Mouse (Mus musculus): ENCODE results near the gene Gm45902. TPM values are rescaled to one million over a fixed set of nuclear protein-coding genes. Genes with fewer than 3 reads are reported as not detected.

The Gm45902 gene
- 1 to 10 TPM; 3.1 to 4.0 TPM for total RNA-seq (2021)
- long read RNA-seq, experiment 1, full-length matches to known transcripts, result 1 of 2 reads
- long read RNA-seq, experiment 1, partial matches to known transcripts, result 0 of 2 reads
- long read RNA-seq, experiment 1, other reads (novel, unspliced or antisense), result 1 of 2 reads
- long read RNA-seq, experiment 2, full-length matches to known transcripts, result 2 of 5 reads
- long read RNA-seq, experiment 2, partial matches to known transcripts, result 0 of 5 reads
- long read RNA-seq, experiment 2, other reads (novel, unspliced or antisense), result 3 of 5 reads

DNA sequence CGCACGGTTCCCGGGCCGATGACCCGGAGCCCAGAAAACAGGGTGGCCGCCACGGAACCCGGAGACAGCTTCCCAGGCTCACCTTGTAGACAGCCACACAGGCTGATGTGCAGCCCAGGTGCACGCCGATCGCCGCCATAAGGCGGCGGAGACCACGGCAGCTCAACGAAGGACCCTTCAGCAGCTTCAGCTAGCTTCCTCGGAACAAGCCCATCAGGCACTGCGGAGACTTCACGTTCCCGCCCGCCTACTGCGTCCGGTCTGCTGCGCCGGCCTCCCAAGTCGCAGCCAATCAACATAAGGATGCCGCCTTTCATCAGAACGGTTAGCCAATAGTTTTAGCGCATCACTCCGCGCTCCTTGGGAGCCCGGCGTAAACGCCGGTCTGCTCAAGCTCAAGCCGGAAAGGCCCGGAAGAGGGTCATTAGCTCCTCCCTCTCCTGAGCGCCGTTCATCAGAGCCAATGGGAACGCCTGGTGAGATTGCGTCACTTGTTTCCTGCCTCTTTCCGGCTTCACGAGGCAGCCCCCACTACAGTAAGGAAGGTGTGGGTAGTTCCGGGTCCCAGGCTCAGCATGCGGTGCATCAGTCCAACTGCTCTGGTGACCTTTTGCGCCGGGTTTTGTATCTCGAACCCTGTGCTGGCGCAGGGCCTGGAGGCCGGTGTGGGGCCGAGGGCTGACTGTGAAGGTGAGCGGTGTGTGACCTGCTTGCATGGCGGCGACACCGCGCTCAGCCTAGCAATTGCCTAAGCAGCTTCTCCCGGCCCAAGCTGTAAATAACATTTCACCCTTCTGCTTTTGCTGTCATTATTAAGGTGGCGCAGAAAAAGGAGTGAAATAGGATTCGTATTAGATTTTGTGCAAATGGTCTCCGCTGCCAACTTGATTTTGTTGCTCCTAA lies at the start of gene Gm45902, which contains the start of the genes Hspa14 and Cdnf:
Gm45902 (minus strand) TSS at position 239 of the 903 bp plus-strand sequence.
Hspa14 (minus strand) TSS at position 263 of the 903 bp plus-strand sequence.
Cdnf (plus strand) TSS at position 479 of the 903 bp plus-strand sequence.
- peak; percentile 69 to 88 for DNase-seq (ENCODE audit: low spot score in 2 of 2)

DNA sequence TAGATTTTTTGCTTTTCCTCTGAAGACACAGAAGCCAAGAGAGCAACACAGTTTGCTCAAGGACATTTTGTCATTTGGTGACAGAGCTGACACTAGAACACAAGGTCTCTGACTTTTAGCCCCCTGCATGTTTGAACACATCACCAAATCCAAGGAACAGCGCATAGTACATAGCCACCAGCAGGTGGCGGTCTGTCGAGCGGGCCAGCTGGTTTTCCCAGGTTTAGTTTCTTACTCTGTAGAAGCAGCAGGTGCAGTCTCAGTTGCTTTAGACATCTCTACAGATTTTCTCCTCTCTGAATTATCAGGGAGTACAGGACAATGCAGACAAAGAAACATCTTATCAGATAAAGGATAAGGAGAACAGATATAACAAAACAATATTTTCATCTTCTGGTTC lies 34.0 kb upstream of the Gm45902 start:
- DNase-seq (ENCODE audit: low spot score in 2 of 2), result peak in 1 of 2 experiments; percentile 25

DNA sequence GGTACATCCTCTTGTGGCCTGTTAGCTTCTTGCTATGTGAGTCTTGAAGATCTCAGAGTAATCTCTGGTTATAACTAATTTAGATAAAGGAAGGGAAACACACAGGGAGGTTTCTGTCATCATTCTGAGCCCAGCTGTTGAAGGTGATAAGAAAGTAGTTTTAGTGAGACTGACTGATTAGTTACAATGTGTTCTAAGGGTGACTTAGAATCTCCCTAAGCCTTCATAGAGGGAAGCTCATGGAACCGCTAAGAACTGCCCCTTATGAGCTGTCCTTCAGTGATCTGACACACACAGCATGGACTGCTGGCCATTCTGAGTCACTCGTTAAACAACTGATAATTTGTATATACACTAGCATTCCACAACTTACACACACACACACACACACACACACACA lies 33.5 kb upstream of the Gm45902 start:
- no peak for DNase-seq (ENCODE audit: low spot score in 2 of 2)

DNA sequence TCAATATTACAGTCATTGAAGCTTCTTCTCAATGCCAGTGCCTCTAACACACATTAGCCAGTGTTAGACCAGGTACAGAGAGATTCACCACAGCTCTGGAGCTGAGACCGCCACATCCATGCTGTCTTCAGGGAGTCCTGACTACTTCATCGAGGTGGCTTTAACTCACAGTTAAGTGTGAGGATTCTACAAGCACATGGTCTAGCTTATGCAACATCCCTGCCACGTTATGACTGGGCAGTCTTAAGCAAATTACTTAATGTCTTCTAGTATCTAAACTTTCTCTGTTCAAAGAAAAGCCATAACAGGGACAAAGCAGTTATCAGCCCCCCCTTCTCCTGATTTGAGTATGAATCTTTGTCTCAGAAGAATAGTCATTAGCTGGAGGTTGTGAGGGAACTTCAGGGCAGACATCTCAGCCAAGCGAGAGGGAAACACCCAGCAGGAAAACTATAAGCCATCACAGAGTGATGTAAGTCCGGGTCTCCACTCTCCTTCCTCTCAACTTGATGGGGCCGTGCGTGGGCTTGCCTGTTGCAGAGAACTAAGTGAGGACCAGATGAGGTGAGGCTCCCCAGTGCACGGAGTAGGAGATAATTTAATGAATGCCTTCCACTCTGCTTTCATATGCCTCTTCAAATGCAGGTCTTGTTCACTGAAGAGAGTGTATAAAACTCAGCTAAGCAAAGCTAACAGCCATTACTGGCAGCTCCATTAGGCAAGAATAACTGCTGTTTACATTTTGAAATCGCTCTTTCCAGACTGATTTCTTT lies 28.9 kb upstream of the Gm45902 start:
- no peak for DNase-seq (ENCODE audit: low spot score in 2 of 2)

DNA sequence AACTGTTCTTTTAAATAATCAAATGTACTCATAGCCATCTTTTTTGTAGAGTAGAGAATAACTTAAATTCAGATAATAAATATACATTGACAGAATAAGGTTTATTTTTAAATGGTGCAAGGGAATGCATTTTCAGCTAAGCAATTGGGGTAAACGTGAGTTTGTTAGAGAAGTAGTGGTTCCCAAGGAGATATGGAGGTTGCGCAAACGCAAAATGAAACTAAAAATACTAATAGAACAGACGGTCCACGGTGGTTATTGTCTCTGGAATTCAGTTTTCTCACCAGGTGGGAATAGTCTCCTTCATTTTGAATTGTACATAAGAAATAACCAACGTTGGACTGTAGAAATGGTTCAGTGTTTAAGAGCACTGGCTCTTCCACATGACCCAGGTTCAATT lies 13.7 kb upstream of the Gm45902 start:
- DNase-seq (ENCODE audit: low spot score in 2 of 2), result no peak

DNA sequence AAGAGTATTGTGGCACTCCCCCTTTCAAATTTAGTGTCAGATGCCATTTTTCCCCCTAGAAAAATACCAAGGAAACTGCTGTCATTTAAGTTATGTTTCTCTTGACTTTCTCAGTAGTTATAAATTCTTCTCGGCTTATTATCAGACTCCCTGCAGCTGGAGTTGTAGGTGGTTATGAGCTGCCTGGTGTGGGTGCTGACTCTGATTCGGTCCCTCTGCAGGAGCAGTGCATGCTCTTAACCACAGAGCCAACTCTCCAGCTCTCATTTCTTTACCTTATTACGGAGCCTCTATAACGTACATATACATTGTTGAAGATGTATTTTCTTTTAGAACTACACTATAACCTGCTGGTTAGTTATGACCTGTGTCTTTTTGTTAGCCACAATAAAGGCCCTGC lies 10.0 kb upstream of the Gm45902 start:
- no peak for DNase-seq (ENCODE audit: low spot score in 2 of 2)

DNA sequence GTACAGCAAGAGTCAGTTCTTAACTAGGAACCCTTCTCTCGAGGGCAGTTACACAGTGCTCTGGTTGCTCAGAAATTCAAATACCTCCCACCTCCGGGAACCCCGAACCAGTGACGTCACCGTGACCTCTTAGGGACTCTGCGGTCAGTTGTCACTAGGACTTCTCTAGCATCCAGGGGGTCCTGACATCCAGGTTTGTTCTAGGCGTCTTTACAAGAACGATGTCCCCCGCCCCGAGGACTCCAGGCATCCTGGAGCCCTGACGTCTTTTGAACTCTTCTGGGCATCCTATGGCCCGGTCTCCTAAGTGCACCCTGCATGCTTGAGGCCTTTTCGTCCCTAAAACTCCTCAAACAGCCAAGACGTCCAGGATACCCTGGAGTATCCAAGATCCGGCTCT lies 514 bp downstream of the Gm45902 start:
- DNase-seq (ENCODE audit: low spot score in 2 of 2), result no peak

DNA sequence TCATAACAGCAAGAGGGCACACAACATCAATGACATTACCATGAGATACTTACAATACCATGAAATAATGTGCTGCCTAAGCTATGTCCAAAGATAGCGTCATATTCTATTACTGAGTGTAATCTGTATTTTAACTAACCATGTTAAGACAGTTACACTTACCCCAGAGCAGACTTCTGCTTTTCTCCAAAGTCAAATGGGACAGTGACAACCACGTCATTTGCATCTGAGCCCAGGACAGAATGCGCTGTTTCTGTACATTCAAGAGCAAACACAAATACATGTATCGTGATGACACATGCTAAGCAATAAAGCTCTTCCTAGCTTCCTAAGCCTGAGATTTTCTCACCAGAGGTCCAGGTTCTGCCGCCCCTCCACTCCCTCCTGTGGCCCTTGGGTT lies 11.7 kb downstream of the Gm45902 start:
- DNase-seq (ENCODE audit: low spot score in 2 of 2), result no peak

DNA sequence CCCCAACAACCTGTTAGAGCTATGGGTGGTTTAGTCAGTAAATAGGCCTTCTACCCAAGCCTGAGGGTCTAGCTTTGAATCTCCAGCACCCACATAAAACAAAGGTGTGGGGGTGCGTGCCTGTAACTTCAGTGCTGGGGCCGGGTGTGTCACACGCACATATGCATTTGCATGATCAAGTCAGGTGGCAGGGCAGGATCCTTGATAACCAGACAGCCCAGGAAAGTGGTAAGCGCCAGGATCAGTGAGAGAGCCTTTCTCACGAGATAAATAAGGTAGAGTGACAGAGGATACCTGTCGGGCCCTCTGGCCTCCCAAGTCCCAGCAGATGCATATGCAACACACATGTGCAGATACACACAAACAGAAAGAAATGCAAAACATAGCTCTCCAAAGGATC lies 13.0 kb downstream of the Gm45902 start:
- no peak for DNase-seq (ENCODE audit: low spot score in 2 of 2)

DNA sequence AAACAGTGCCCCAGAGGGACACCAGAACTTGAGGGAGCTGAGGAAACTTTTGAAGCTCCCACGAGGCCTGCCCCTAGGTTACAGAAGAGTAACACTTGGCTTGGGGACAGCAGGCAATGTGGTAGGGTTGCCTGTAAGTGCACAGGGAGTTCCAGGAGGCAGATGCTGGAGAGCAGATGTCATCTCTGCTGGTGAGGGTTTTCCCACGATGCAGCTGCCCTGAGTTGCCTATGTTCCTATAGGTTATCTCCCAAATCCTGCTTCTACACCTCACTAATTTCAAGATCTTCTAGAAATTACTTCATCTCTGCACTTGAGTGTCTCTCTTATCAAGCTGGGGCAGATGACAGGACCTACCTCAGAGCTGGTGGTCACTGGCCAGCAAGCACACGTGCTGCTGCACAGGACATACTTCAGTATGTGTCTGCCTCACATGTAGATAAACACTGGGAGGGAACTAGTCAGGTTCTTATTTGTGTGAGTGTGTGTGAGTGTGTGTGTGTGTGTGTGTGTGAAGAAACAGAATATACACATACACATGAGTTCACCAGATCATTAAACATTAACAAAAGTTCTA lies 18.7 kb downstream of the Gm45902 start:
- no peak for DNase-seq (ENCODE audit: low spot score in 2 of 2)

DNA sequence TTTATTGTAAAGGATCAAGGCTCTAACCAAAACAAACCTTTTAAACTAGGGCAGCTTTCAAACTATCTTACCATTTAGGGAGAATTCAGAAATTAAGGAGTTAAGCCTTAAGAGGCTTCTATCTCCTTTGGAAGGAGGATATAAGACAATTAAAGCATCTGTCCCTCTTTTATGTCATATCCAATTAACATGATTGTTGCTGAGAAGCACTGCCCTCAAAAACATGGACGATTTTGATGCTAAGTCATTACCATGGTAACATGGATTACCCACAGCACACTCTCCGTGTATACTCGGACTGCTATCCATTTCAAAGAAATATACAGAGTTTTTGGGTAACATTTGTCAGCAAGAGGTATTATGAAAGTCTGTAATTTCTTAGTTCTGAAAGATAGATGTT lies 22.8 kb downstream of the Gm45902 start:
- no peak for DNase-seq (ENCODE audit: low spot score in 2 of 2)

DNA sequence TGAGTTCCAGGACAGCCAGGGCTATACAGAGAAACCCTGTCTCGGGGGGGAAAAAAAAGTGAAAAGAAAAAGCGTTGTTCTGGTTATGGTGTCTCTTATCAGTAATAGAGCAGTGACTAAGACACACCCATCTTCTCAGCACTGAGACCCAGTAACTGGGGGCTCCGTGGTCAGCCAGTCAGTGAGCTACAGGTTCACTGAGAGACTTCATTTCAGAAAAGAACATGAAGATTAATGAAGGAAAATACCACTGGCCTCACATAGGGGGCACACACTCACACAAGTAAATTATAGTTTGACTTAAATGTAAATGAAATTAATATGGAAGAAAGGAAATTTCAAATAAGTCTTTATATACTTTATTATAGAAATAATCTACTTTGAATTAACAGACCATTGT lies 32.4 kb downstream of the Gm45902 start:
- DNase-seq (ENCODE audit: low spot score in 2 of 2), result no peak

DNA sequence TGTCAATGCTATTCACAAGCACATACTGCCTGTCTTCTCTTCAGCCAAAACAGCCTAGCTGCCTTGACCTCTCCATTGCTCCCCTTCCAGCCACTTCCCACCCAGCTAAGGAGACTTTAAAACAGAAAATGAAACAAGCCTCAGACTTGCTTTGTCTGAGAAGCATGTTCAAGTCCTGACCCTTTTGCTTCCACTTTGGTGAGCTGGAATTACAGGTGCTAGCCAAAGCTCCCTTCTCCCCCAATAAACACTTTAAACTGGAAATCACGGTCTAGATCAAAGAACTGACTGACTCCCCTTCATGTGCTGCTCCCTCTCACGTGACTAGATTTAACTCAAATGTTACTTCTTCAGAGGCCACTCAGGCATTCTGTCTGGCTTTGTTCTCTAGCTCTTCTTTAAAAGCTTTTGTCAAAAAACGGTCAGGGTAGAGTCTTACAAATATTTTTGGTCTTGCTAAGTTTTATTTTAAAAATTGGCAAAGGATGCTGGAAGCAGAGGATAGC lies 36.8 kb downstream of the Gm45902 start:
- no peak for DNase-seq (ENCODE audit: low spot score in 2 of 2)

DNA sequence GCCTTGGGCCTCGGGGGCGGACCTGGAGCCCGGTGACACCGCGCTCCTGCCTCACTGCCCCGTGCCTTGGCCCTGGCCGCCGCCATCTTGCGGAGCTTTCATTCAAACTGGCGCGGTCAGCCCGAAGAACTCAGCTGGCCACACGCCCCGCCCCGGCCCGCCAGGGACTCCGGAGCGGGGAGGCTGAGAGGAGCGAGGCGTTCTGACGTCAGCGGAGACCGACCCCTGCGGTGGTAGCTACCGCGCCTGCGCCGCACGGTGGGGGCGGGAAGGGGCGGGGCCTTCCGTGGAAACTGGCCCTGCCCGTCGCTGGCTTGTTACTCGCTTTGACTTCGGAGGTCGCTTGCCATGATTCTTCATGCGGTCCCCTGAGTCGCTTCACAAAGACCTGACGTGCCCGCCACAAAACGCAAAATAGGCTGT lies 37.7 kb downstream of the Gm45902 start, which contains the start of gene Suv39h2:
Suv39h2 (minus strand) TSS at position 171 of the 423 bp plus-strand sequence.
- peak; percentile 97 to 98 for DNase-seq (ENCODE audit: low spot score in 2 of 2)

DNA sequence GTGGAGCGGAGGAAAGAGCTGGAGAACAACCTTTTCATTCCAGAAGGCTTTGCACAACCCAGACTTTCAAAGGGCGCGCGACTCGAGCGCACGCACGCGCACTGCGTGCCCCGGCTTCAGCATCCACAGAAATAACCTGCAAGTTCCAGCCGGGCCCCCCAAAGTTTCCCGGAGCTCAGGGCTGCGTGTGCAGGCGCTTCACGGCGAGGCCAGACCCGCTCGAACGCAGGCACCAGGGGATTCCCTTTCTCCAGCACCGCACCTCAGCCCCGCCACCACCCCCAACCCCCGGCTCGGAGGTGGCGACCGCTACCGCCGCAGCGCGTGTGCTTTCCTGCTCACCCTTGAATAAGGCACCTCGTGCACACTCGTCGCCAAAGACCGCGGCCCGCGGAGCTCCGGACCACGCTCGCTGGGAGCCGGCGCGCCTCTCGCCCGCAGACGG lies 38.2 kb downstream of the Gm45902 start:
- DNase-seq (ENCODE audit: low spot score in 2 of 2), result peak; percentile 16 to 47

DNA sequence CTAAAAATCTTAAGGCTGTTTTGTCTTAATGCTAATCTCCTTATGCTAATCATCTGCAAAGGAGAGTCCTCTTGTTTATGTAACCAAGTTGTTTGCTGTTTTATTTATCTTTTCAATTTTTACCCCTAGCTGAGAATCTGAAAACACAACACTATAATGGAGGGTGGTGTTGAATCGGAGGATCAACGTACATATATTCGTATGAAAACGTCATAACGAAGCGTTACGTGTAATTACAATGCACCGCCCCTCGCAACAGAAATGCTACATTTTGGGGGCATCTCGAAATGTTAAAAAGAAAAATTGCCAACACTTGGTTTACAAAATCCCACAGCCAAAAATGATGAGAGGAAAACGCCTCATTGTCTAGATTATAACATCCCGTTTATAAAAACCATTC lies 38.7 kb downstream of the Gm45902 start:
- no peak for DNase-seq (ENCODE audit: low spot score in 2 of 2)

DNA sequence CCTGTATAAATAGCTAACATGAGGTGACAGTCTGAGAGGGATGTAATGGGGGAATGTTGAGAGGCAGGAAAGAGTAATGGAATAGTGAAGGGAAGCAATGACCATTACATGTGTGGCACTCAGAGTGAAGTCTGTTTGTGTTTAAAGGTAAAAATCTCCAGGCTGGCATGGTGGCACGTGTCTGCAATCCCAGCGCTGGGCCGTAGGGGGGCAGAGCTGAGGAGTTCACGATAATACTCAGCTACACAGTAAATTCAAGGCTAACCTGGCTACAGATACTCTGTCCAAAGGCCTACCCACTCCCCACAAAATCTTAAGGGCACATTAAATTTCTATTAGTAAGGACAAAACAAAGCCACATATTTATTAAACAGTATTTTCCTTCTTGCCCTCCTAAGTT lies 56.0 kb downstream of the Gm45902 start:
- DNase-seq (ENCODE audit: low spot score in 2 of 2), result no peak
